Mouse (Mus musculus) liver, postnatal 0 days (tissue): Measurements from ENCODE around the gene Fev.

Experiments
- CTCF ChIP-seq: sonication (generic); IDR thresholded peaks from 2 replicates; pipeline ENCODE4 v1.5.1; 2016; ENCODE audit warnings: antibody characterized with exemption, low read depth
- EP300 ChIP-seq: IDR thresholded peaks from 2 replicates; pipeline ENCODE4 v1.6.1; 2016; ENCODE audit warnings: antibody characterized with exemption, low read depth, mild to moderate bottlenecking

DNA sequence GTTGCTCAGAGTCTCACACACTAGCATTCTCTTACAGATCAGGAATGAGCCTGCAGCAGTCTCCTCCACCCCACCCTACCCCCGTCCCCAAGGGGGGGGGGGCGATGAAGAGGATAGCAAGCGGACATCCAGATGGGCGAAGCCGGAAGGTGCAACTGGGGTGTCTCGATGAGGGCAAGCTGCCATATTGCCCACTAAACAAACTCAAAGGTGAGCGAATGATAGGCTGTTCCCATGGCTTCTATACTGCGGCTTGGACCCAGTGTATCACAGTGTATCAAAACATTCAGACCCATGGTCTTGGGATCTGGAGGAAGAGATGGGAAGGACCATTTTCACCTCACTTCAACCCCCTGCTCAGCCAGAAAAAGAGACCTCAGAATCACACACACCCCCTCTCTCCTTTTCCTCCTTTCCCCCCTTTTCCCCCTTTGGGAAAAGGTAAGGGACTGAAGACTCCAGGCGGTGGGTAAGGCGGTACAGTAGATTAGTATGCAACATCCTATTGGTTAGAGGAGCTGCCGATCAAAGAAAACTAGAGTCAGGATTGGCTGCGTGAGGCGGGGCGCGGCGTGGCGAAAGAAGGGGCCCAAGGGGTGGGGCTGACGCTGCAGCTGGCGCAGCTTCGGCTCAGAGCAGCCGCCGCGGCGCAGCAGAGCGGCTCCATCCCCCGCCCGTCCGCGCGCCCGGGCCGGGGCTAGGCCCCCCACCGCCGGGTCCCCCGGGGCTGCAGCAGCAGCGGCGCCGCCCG is 30.7 kb downstream of the Fev start, which contains the start of gene Cdk5r2:
- TF ChIP-seq CTCF (no peak), EP300 (no peak)
